Mouse (Mus musculus) testis, adult 2 months (tissue): ENCODE data around the gene Aff3.

ENCODE experiments used
- CTCF ChIP-seq: fragments of 200-500 bp; IDR thresholded peaks from 2 replicates; pipeline ENCODE4 v1.5.1; 2012; ENCODE audit warnings: low read depth, mild to moderate bottlenecking, inconsistent platforms, low read length, moderate library complexity; ENCODE audit not compliant: control insufficient read depth, insufficient read depth, insufficient replicate concordance
- POLR2A ChIP-seq: fragments of 200-500 bp; IDR thresholded peaks from 2 replicates; pipeline ENCODE4 v1.6.1; 2012; ENCODE audit warnings: low read depth, mild to moderate bottlenecking, inconsistent platforms, low read length, moderate library complexity; ENCODE audit not compliant: control insufficient read depth

DNA sequence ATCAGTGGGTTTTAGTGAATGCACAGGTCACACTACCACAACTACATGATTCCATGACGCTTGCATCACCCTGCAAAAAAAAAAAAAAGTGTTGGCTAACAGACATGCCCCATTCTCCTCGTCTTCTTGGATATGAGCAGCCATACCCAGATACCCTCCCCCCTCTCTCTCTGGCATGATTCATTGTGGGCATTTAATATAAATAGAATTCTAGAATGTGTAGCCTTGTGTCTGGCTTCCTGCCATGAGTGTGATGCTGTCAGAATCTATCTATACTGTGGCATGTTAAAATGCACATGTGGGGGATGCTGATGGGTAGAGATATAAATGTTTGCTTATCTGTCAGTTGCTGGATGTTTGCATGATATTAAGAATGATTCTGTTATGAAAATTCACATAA is 499.1 kb downstream of the Aff3 start:
- TF ChIP-seq CTCF (no peak), POLR2A (no peak)
